Mouse (Mus musculus) liver, embryonic 14.5 days (tissue): ENCODE results near the gene Phf23. TPM values are rescaled to one million over a fixed set of nuclear protein-coding genes. Genes with fewer than 3 reads are reported as not detected.

Experiments used
- ATAC-seq: fragments of 200-750 bp; cut with Nextera tagmentation; 2 replicates; pipeline ENCODE4 v1.8.0; 2017; ENCODE audit warnings: moderate number of reproducible peaks, mild to moderate bottlenecking, moderate library complexity; ENCODE audit not compliant: insufficient read depth
- DNase-seq, 3 experiments: peaks; one replicate each; pipeline ENCODE4 v3.0.0-alpha.2; 2012 to 2013; ENCODE audit warnings: low read depth in 3 of 3, low spot score in 3 of 3
- H3K27ac ChIP-seq: fragments of 300-500 bp; sonication (generic); 2 replicates; pipeline ENCODE4 v1.5.1; 2014; ENCODE audit warnings: moderate library complexity, mild to moderate bottlenecking, control low read depth, inconsistent platforms
- H3K27me3 ChIP-seq: fragments of 300-500 bp; sonication (generic); 2 replicates; pipeline ENCODE4 v1.6.1; 2014; ENCODE audit warnings: mild to moderate bottlenecking, low read length, moderate library complexity; ENCODE audit not compliant: control insufficient read depth, insufficient read depth
- H3K36me3 ChIP-seq: fragments of 300-500 bp; sonication (generic); replicated peaks from 2 replicates; pipeline ENCODE4 v1.6.1; 2014; ENCODE audit warnings: low read depth; ENCODE audit not compliant: control insufficient read depth, insufficient read depth
- H3K4me1 ChIP-seq, 2 experiments: fragments of 200-500 bp in 1 of 2; fragments of 300-500 bp in 1 of 2; sonication (generic) in 1 of 2; replicated peaks; 2 replicates each; pipeline ENCODE4 v1.6.1; 2012 to 2014; ENCODE audit warnings: antibody characterized with exemption in 1 of 2, inconsistent platforms in 1 of 2, low read length in 1 of 2; ENCODE audit not compliant: control insufficient read depth in 2 of 2, insufficient read depth in 2 of 2
- H3K4me2 ChIP-seq: fragments of 300-500 bp; sonication (generic); 2 replicates; pipeline ENCODE4 v1.6.1; 2014; ENCODE audit warnings: low read depth, mild to moderate bottlenecking, control low read depth, moderate library complexity
- H3K4me3 ChIP-seq, 2 experiments: fragments of 200-500 bp in 1 of 2; fragments of 300-500 bp in 1 of 2; sonication (generic) in 1 of 2; 2 replicates each; pipeline ENCODE4 v1.5.1; 2012 to 2014; ENCODE audit warnings: low read depth in 2 of 2, low read length in 2 of 2, mild to moderate bottlenecking in 2 of 2, control low read depth in 1 of 2, inconsistent platforms in 1 of 2, moderate library complexity in 1 of 2; ENCODE audit not compliant: insufficient read depth in 1 of 2
- H3K9ac ChIP-seq: fragments of 300-500 bp; sonication (generic); replicated peaks from 2 replicates; pipeline ENCODE4 v1.6.1; 2014; ENCODE audit warnings: mild to moderate bottlenecking, control low read depth, moderate library complexity
- H3K9me3 ChIP-seq: fragments of 300-500 bp; sonication (generic); 2 replicates; pipeline ENCODE4 v1.6.1; 2016; ENCODE audit warnings: low read length, mixed read lengths; ENCODE audit not compliant: control insufficient read depth
- CTCF ChIP-seq: IDR thresholded peaks from 2 replicates; pipeline ENCODE4 v1.5.1; 2016; ENCODE audit warnings: antibody characterized with exemption, low read depth, control low read depth
- EP300 ChIP-seq: IDR thresholded peaks from 2 replicates; pipeline ENCODE4 v1.6.1; 2016; ENCODE audit warnings: antibody characterized with exemption, low read depth
- WGBS: fragments of 180-500 bp; shearing (Covaris S2); extraction: QIAGEN DNeasy Blood & Tissue Kit; methylation state at CpG from one replicate; pipeline ENCODE4 v1.1.7; 2014; ENCODE audit not compliant: insufficient replicate concordance; 5-methylcytosine and 5-hydroxymethylcytosine counted together
- polyA plus RNA-seq, 2 experiments: library from polyadenylated mRNA; depleted of rRNA in 1 of 2; stranded (reverse) in 1 of 2; unstranded in 1 of 2; fragments of >200 nt; fragmentation: Nextera tagmentation in 1 of 2; extraction: Ambion mirVana in 1 of 2; gene quantifications; 2 replicates each; pipeline versions ENCODE4 v1.2.1 to v1.2.3; 2012 to 2014

Gene Phf23
- polyA plus RNA-seq, 2 experiments = 12.1 to 14.8 TPM

DNA sequence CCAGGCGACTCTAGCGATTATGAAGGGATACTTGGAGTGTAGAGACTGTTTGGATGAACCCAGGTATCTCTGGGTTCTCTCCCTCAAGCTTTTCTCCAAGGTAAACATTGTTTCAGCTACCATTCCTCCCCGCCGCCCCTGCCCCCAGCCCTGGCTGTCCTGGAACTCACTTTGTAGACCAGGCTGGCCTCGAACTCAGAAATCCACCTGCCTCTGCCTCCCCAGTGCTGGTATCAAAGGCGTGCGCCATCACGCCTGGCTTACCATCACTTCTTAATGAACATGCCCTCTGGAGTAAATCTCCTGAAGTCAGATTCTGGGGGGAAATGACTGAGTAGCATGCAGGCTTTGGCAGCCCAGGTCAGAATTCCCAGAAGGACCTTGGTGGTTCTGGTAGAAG, 13.4 kb upstream of the Phf23 start, which contains the start of gene Elp5:
TSS of gene Elp5 (minus strand) at position 293 of the 400 bp plus-strand sequence.
- TF ChIP-seq CTCF (no peak), EP300 (no peak)
- peak within 1 kb of the TSS; percentile 95 for H3K4me2 ChIP-seq
- H3K9ac ChIP-seq = peak within 1 kb of the TSS; percentile 98
- H3K27ac ChIP-seq = peak within 1 kb of the TSS; percentile 89
- H3K4me3 ChIP-seq = peak within 1 kb of the TSS; percentile 97 to 98
- H3K36me3 ChIP-seq = peaks cover 33% of the 10 kb centered on the region
- DNase-seq (no peak), ATAC-seq (no peak)
- no peaks in the 10 kb centered on the region for H3K9me3 ChIP-seq
- H3K27me3 ChIP-seq = no peaks in the 10 kb centered on the region
- 50% methylated on average over 8 of the region's 8 CpGs for WGBS
- peaks cover 15 to 18% of the 10 kb centered on the region in 2 experiments for H3K4me1 ChIP-seq

DNA sequence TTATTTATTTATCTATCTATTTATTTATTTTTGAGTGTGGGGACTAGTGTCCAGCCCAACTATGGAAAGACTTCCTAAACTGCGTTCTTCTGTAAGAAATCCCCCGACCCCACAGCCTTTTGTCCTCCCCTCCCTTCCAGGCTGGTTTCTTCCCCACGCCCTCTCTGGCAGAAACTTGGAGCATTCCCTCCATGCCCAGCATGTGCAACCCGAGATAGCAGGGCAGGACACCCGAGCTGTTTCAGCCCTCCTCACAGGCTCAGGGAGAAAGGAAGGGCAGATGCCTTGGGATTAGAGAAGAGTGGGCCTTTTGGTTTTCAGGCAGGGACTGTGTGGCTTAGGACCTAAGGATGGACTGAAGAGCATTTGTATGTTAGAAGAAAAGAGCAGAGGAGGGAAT, 12.7 kb upstream of the Phf23 start:
- peak overlapping the region; percentile 98 for H3K9ac ChIP-seq
- no peak for TF ChIP-seq EP300
- TF ChIP-seq CTCF = no peak
- 33% methylated on average over 5 of the region's 5 CpGs for WGBS
- H3K27ac ChIP-seq = no peak overlapping the region; the same call in 1 of the 2 replicates
- ATAC-seq (no peak), DNase-seq (no peak)
- H3K4me3 ChIP-seq = peak overlapping the region in 1 of 2 experiments; percentile 97; a peak in 2 of 4 replicates
- peaks cover 15 to 18% of the 10 kb centered on the region in 2 experiments for H3K4me1 ChIP-seq
- H3K4me2 ChIP-seq = peak overlapping the region; percentile 95
- no peaks in the 10 kb centered on the region for H3K9me3 ChIP-seq
- no peaks in the 10 kb centered on the region for H3K27me3 ChIP-seq
- peaks cover 38% of the 10 kb centered on the region for H3K36me3 ChIP-seq

DNA sequence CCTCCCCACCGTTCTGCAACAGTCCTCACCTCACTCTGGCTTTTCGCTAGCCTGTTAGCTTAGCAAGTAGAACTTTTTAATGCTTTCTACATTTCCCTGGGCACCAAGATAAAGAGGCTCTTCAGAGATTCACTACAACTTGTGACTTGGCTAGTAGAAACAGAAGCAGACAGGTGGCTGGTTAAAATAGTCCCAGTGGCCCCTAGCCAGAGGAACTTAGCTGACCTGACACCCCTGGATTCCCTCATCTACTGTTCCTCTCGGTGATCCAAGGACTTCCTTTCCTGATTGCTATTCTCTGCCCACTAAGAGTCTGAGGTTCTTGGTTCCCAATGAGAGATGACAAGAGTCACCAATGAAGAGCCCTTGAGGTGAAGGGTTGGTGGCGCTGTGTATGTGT, 12.2 kb upstream of the Phf23 start:
- peak overlapping the region; percentile 95 for H3K4me2 ChIP-seq
- H3K4me3 ChIP-seq = no peak overlapping the region
- H3K36me3 ChIP-seq = peaks cover 40% of the 10 kb centered on the region
- TF ChIP-seq CTCF = no peak
- no peak for TF ChIP-seq EP300
- peak overlapping the region; percentile 27; the same call in 1 of the 2 replicates for H3K27ac ChIP-seq
- WGBS = 76% methylated on average over 4 of the region's 4 CpGs
- ATAC-seq = no peak
- no peak overlapping the region for H3K9ac ChIP-seq
- peaks cover 15 to 18% of the 10 kb centered on the region in 2 experiments for H3K4me1 ChIP-seq
- no peak for DNase-seq
- no peaks in the 10 kb centered on the region for H3K9me3 ChIP-seq
- no peaks in the 10 kb centered on the region for H3K27me3 ChIP-seq

DNA sequence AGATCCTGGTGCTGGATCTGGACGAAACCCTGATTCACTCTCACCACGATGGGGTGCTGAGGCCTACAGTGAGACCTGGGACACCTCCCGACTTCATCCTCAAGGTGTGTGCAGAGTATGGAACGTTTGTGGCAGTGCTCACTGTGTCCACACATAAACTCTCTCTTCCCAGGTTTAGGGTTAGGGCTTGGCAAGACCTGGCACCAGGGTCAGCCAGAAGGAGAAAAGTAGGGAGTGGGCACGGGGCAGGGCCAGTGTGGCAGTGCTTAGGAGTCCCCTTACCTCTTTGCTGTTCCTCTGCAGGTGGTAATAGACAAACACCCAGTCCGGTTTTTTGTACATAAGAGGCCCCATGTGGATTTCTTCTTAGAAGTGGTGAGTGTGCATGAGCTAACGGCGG, 11.1 kb upstream of the Phf23 start:
- ATAC-seq = no peak

DNA sequence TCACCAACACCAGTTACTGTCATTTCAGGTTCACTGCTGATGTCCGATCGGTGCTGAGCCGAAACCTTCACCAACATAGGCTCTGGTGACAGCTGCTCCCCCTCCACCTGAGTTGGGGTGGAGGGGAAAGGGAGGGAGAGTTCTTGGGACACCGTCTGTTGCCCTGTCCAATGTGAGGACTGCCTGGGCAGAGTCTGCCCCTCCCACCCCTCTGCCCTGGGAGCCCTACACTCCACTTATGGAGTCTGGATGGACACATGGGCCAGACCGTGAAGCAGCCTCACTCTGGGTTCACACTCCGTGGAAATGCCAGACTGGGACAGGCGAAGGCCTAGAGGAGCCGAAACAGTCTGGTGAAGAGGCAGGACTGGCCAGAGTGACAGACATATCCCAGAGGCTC, 5.6 kb upstream of the Phf23 start:
- peaks cover 14 to 16% of the 10 kb centered on the region in 2 experiments for H3K4me1 ChIP-seq
- H3K36me3 ChIP-seq = peaks cover 57% of the 10 kb centered on the region
- H3K4me3 ChIP-seq = no peak overlapping the region
- no peak overlapping the region for H3K9ac ChIP-seq
- DNase-seq = no peak
- no peak overlapping the region; the same call in 1 of the 2 replicates for H3K4me2 ChIP-seq
- H3K27me3 ChIP-seq = no peaks in the 10 kb centered on the region
- TF ChIP-seq EP300 (no peak), CTCF (no peak)
- ATAC-seq = no peak
- no peaks in the 10 kb centered on the region for H3K9me3 ChIP-seq
- 84% methylated on average over 8 of the region's 8 CpGs for WGBS
- H3K27ac ChIP-seq = peak overlapping the region; percentile 16

More for the DNA sequence above, 11.1 kb upstream of the Phf23 start:
- H3K27me3 ChIP-seq = no peaks in the 10 kb centered on the region
- peaks cover 14 to 15% of the 10 kb centered on the region in 2 experiments for H3K4me1 ChIP-seq
- H3K27ac ChIP-seq = no peak overlapping the region
- DNase-seq = no peak
- TF ChIP-seq CTCF = no peak
- TF ChIP-seq EP300 = no peak
- no peaks in the 10 kb centered on the region for H3K9me3 ChIP-seq
- 83% methylated on average over 8 of the region's 8 CpGs for WGBS
- no peak overlapping the region for H3K4me3 ChIP-seq
- H3K36me3 ChIP-seq = peaks cover 50% of the 10 kb centered on the region
- H3K4me2 ChIP-seq = no peak overlapping the region
- H3K9ac ChIP-seq = no peak overlapping the region
